Mouse (Mus musculus) embryonic facial prominence, embryonic 10.5 days (tissue): ENCODE measurements around the gene Ywhag. TPM values are rescaled to one million over a fixed set of nuclear protein-coding genes. Genes with fewer than 3 reads are reported as not detected.

Experiments
- DNase-seq: peaks from one replicate; pipeline ENCODE4 v3.0.0-alpha.2; 2017; ENCODE audit warnings: low spot score
- H3K27ac ChIP-seq: fragments of 300-500 bp; sonication (generic); replicated peaks from 2 replicates; pipeline ENCODE4 v1.5.1; 2016; ENCODE audit warnings: mild to moderate bottlenecking
- H3K27me3 ChIP-seq: fragments of 300-500 bp; sonication (generic); replicated peaks from 2 replicates; pipeline ENCODE4 v1.6.1; 2016; ENCODE audit warnings: low read depth, mild to moderate bottlenecking; ENCODE audit not compliant: poor library complexity, severe bottlenecking
- H3K36me3 ChIP-seq: fragments of 300-500 bp; sonication (generic); replicated peaks from 2 replicates; pipeline ENCODE4 v1.6.1; 2016; ENCODE audit warnings: mild to moderate bottlenecking, moderate library complexity
- H3K4me1 ChIP-seq: fragments of 300-500 bp; sonication (generic); 2 replicates; pipeline ENCODE4 v1.6.1; 2016
- H3K4me3 ChIP-seq: fragments of 300-500 bp; sonication (generic); 2 replicates; pipeline ENCODE4 v1.5.1; 2016; ENCODE audit warnings: mild to moderate bottlenecking, moderate library complexity
- H3K9me3 ChIP-seq: fragments of 300-500 bp; sonication (generic); 2 replicates; pipeline ENCODE4 v1.6.1; 2016; ENCODE audit warnings: mild to moderate bottlenecking
- WGBS: fragments of 180-500 bp; shearing (Covaris S2); methylation state at CpG from one replicate; pipeline ENCODE4 v1.1.7; 2016; 5-methylcytosine and 5-hydroxymethylcytosine counted together
- polyA plus RNA-seq: library from polyadenylated mRNA; unstranded; fragments of >200 nt; fragmentation: Nextera tagmentation; extraction: Ambion mirVana; gene quantifications from 2 replicates; pipeline ENCODE4 v1.2.1, GENCODE M21; 2016

Ywhag gene
- polyA plus RNA-seq, 1 experiment from 2014 or later: 244 TPM

DNA sequence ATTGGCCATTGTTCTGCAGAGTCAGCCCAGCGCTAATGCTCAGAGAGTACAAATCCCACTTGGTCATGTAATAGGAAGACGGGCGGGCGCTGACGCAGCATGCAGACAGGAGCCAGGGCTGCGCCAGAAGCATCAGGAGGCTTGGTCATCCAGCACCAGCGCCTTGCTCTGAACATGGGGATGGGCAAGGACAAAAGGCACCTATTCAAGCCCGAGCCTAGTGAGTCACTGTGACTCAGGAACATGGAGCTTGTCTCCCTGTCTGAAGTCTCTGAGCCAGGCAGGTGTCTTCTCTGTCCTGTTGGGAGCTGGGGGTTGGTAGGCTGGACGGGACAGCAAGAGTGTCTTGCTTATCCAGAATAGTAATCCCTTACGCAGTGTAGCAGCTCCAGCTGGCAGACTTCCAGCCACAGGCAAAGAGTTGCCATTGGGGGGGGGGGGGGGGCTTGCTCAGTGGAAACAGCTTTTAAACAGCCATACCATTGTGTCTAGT is 11.5 kb upstream of the Ywhag start:
- no peaks in the 10 kb centered on the region for H3K9me3 ChIP-seq
- WGBS: 66% methylated on average over 10 of the region's 10 CpGs
- no peak overlapping the region for H3K4me3 ChIP-seq
- no peaks in the 10 kb centered on the region for H3K36me3 ChIP-seq
- no peaks in the 10 kb centered on the region for H3K27me3 ChIP-seq
- DNase-seq: no peak
- H3K27ac ChIP-seq: no peak overlapping the region
- H3K4me1 ChIP-seq: peaks cover 12% of the 10 kb centered on the region

DNA sequence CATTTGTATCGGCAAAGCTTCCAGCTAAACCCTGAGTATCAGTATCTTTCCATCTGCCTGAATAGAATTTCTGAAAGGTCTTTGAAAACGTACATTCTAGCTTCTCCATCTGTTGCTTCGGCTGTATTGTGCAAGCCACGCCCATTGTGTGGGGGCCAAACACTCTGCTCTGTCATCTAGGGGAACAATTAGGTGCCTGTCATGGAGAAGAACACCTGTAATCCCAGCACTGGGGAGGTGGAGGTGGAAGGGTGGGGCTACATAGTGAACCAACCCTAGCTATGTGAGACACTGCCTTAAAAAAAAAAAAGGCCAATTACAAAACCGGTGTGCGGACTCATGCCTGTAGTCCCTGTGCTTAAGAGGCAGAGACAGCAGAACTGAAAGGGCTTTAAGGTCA is 8.3 kb upstream of the Ywhag start:
- Histone ChIP-seq H3K4me3 (no peak overlapping the region), H3K27ac (no peak overlapping the region), H3K9me3 (no peaks in the 10 kb centered on the region), H3K27me3 (no peaks in the 10 kb centered on the region), H3K36me3 (no peaks in the 10 kb centered on the region), H3K4me1 (peaks cover 12% of the 10 kb centered on the region)
- WGBS: 74% methylated on average over 6 of the region's 6 CpGs
- DNase-seq: no peak

DNA sequence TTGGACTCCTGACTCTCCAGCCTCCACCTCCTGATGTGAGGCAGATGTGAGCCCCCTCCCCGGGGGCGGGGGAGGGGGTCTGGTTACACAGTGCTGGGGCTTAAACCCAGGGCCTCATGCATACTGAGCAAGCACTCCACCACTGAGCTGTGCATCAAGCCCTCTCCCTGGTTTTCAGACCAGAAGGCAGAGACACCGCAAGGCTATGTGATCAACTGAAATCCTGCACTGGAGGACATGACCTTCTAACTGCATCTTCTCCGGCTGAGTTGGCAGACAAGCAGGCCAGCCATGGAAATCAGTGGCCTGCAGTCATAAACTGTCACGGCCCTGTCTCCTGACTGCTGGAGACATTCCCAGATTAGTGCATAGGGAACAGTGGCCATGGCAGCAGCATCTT is 6.2 kb upstream of the Ywhag start:
- H3K4me3 ChIP-seq: no peak overlapping the region
- DNase-seq: no peak
- H3K36me3 ChIP-seq: no peaks in the 10 kb centered on the region
- H3K27me3 ChIP-seq: no peaks in the 10 kb centered on the region
- no peaks in the 10 kb centered on the region for H3K4me1 ChIP-seq
- 64% methylated on average over 5 of the region's 5 CpGs for WGBS
- no peaks in the 10 kb centered on the region for H3K9me3 ChIP-seq
- no peak overlapping the region for H3K27ac ChIP-seq

DNA sequence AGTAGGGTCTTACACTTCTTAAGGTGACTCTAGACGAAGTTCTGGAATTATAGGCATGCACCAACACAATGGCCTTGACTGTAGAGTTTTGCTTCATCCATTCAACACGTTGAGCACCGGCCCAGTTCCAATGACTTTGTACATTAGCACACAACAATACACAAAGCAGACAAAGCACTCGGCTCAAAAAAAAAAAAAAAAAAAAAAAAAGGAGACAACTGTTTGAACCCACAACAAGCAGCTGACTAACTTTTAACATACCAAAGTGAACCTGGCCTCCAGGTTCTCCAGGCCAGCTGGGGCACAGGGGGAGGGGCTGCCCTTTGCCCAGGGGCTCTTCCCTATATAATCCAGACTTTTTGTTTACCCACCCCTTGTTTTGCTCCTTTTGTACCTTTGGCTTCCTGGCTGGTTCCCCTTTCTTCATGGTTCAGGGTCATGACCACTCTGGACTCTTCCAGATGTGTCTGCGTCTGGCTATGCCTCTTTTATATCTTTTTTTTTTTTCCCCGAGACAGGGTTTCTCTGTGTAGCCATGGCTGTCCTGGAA is 1.3 kb upstream of the Ywhag start:
- no peak for DNase-seq
- peak overlapping the region; percentile 97 for H3K27ac ChIP-seq
- WGBS: 80% methylated on average over 6 of the region's 6 CpGs
- H3K4me1 ChIP-seq: peaks cover 27% of the 10 kb centered on the region
- no peaks in the 10 kb centered on the region for H3K27me3 ChIP-seq
- peaks cover 18% of the 10 kb centered on the region for H3K36me3 ChIP-seq
- peak overlapping the region; percentile 95 for H3K4me3 ChIP-seq
- H3K9me3 ChIP-seq: no peaks in the 10 kb centered on the region

DNA sequence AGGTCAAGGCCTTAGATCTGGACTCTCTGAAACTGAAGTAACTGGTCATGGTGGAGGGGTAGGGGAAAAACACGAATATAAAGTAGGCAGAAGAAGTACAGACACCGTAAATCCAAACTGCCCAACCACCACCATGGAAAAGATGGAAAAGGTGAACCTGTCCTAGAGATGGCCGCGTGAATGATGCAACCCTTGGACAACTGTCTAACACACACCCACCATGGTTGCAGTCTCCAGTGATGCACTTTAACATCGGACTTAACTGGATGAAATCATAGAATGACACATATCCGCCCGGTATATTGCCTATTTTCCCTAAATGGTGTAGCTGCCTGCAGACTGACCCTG is 734 bp upstream of the Ywhag start:
- Histone ChIP-seq H3K36me3 (peaks cover 24% of the 10 kb centered on the region), H3K9me3 (no peaks in the 10 kb centered on the region), H3K27me3 (no peaks in the 10 kb centered on the region), H3K27ac (peak overlapping the region; percentile 97), H3K4me1 (peaks cover 27% of the 10 kb centered on the region), H3K4me3 (peak overlapping the region; percentile 95)
- DNase-seq: no peak
- 51% methylated on average over 7 of the region's 7 CpGs for WGBS

DNA sequence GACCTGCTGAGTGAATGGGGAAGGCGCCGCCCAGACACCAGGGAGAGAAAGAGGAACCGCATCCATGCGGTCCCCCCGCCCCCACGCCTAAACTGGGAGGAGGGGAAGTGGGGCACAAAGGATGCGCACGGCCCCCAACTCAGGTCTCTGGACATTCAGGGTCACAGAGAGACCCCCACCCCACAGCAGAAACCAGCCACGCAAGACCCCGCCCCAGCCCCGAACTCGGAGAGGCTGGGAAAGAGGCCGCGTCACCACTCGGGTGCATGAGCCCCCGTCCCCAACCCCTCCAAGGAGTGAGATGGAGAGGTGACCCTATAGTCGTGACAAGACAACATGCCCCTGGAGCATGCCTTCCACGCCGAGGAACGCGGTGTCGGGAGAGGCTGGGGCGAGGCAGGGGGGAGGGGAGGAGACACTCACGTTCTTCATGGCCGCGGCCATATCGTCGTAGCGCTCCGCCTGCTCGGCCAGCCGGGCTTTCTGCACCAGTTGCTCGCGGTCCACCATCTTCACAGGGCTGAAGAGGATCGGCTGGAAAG is 445 bp downstream of the Ywhag start:
- DNase-seq: peak; percentile 80
- Histone ChIP-seq H3K9me3 (no peaks in the 10 kb centered on the region), H3K36me3 (peaks cover 36% of the 10 kb centered on the region), H3K4me1 (peaks cover 27% of the 10 kb centered on the region), H3K4me3 (peak overlapping the region; percentile 95), H3K27ac (peak overlapping the region; percentile 97), H3K27me3 (no peaks in the 10 kb centered on the region)
- under 1% methylated on average over 35 of the region's 35 CpGs for WGBS

DNA sequence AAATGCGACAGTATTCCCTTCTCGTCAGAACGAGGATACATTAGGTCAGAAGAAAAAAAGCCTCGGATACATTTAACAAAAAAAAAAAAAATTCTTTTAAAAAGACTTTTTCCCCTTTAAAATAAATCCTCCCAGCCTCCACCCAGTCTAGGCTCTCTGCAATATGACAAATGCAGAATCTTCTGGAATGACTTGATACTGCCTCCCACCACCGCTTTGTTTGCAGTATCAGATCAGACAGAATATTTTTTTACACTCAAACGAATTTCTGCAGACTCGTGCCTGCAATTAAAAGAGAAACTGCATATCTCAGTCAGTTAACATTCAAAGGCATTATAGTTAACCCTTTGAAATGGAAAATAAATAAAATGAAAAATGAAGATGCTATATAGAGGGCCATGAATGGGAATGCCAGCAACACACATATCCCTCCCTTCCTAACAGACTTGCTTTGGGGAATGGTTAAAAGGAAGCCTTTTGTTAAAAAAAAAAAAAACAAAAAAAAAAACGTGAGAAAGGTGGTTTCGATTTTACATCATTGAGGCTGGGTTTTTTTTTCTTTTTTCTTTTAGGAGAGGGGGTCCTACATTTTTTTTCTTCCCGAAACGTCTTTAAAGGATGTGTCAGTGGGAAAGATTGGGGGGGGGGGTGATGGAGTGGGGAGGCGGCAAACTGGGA is 1.1 kb downstream of the Ywhag start:
- WGBS: 20% methylated on average over 12 of the region's 12 CpGs
- Histone ChIP-seq H3K27me3 (no peaks in the 10 kb centered on the region), H3K4me1 (peaks cover 27% of the 10 kb centered on the region), H3K4me3 (peak overlapping the region; percentile 95), H3K9me3 (no peaks in the 10 kb centered on the region), H3K36me3 (peaks cover 42% of the 10 kb centered on the region), H3K27ac (peak overlapping the region; percentile 97)
- no peak for DNase-seq

DNA sequence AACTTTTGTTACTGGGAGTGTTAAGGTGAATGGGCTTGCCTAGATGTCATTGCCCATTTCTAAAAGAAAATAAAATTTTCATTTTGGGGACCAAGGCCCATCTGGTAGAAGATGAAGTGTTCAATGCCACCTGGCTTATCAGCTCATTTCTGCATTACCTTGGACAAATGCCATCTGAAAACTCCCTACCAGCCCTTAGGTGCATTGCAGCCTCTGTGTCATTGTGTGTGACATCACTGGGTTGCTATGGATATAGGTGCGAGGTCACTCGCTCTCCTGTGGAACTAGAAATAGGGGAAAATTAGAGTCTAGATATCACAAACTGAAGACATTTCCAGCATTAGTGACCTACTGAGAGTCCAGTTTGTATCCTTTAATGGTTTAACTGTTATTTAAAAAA is 2.1 kb downstream of the Ywhag start:
- H3K27ac ChIP-seq: no peak overlapping the region
- peaks cover 27% of the 10 kb centered on the region for H3K4me1 ChIP-seq
- no peaks in the 10 kb centered on the region for H3K9me3 ChIP-seq
- DNase-seq: no peak
- WGBS: 93% methylated on average over 2 of the region's 2 CpGs
- H3K36me3 ChIP-seq: peaks cover 52% of the 10 kb centered on the region
- H3K27me3 ChIP-seq: no peaks in the 10 kb centered on the region
- peak overlapping the region; percentile 95 for H3K4me3 ChIP-seq

DNA sequence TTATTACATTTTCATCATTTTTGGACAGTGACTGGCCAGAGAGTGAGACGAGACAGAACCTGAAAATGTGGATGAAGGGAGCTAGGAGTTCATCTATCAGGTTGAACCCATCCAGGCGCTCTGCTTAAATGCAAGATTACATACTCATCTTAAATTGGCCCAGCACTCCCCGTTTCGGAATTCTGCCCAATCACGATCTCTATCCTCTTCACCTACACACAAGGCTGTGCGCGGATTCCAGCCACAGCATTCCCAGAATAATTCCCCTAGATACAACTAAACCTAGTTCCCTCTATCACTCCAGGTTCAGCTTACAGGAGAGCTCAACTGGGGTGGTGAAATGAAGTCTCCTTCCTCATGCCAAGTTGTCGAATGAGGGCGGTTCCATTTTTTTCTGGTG is 2.9 kb downstream of the Ywhag start:
- peak overlapping the region; percentile 16; the same call in 1 of the 2 replicates for H3K4me3 ChIP-seq
- 91% methylated on average over 9 of the region's 9 CpGs for WGBS
- peaks cover 27% of the 10 kb centered on the region for H3K4me1 ChIP-seq
- H3K9me3 ChIP-seq: no peaks in the 10 kb centered on the region
- H3K27ac ChIP-seq: no peak overlapping the region
- no peak for DNase-seq
- peaks cover 60% of the 10 kb centered on the region for H3K36me3 ChIP-seq
- no peaks in the 10 kb centered on the region for H3K27me3 ChIP-seq

DNA sequence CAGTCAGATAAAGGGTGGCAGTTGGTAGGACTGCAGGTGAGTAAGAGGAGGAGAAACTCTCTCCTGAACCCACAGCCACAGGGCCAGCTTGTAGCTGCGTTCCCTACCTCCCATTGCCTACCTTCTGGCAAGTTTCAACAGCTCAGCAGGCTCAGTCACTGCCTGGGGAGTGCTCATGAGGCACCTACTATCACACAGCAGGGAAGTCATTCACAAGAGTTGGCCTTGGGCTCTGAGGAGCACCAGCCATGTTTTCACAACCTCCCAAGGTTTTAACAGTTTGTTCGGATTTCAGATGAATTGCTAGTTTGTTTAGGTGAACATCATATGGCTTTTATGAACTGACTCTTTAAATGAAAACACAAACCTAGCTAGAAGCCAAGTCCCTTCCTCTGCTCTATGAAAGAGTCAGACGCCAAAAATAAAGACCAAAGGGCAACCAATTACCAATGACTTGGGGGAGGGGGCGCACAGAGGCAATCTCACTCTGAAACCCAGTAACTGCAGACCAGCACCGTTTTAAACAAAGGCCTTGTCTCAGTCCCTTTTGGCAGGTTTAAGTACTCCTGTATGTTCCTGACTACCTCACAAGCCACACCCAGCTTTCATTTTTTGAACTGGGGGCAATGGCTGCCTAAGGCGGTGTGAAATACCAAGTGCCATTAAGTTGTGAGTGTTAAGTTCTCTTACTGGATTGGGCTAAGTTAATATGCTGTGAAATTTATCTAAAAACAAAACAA is 4.6 kb downstream of the Ywhag start:
- H3K9me3 ChIP-seq: no peaks in the 10 kb centered on the region
- no peak for DNase-seq
- H3K4me1 ChIP-seq: peaks cover 25% of the 10 kb centered on the region
- no peak overlapping the region for H3K27ac ChIP-seq
- H3K36me3 ChIP-seq: peaks cover 77% of the 10 kb centered on the region
- H3K4me3 ChIP-seq: no peak overlapping the region
- 76% methylated on average over 6 of the region's 6 CpGs for WGBS
- H3K27me3 ChIP-seq: no peaks in the 10 kb centered on the region

DNA sequence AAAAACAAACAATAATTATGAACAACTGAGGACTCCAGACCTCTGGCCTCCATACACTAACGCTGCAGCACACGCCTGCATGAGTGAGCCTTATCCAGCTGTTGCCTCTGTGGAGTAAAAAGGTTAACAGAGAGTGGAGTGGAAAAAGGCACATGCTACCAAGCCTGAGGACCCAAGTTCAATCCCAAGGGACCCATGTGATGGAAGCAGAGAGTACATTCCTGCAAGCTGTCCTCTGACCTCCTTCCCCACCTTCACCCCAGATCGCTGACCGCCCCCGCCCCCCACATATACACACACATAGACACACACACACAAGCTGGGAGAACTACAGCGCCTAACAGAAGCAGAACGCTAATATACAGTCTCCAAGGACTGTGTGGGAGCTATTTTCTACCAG is 10.5 kb downstream of the Ywhag start:
- H3K27ac ChIP-seq: no peak overlapping the region
- H3K9me3 ChIP-seq: no peaks in the 10 kb centered on the region
- no peak overlapping the region for H3K4me3 ChIP-seq
- peaks cover 4% of the 10 kb centered on the region; the same call in 1 of the 2 replicates for H3K4me1 ChIP-seq
- H3K27me3 ChIP-seq: no peaks in the 10 kb centered on the region
- 95% methylated on average over 7 of the region's 7 CpGs for WGBS
- DNase-seq: no peak
- peaks cover 100% of the 10 kb centered on the region for H3K36me3 ChIP-seq

DNA sequence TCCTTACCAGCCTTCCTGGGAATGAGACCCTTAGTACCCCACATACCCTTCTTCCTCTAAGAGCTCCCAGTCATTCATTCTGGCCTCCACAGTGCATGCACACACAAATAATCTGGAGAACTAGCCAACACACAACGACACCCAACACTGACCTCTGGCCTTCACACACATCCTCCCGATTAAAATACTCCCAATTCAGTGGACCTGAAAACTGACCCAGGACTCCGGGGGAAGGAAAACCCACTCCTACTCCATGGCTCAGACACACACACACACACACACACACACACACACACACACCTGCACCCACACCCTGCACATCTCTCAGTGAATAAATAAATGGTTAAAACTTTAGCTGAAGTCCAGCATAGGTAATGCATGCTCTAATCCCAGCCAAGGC is 14.5 kb downstream of the Ywhag start:
- H3K27me3 ChIP-seq: no peaks in the 10 kb centered on the region
- 87% methylated on average over 3 of the region's 3 CpGs for WGBS
- H3K36me3 ChIP-seq: peaks cover 100% of the 10 kb centered on the region

More for the DNA sequence above, 14.5 kb downstream of the Ywhag start:
- Histone ChIP-seq H3K4me1 (no peaks in the 10 kb centered on the region), H3K9me3 (no peaks in the 10 kb centered on the region), H3K27ac (no peak overlapping the region), H3K4me3 (no peak overlapping the region)
- no peak for DNase-seq
